Mouse (Mus musculus) fat pad, adult 2 months (tissue): ENCODE results near the gene Gm17535.
"Not testable (repeated sequence)": the region's sequence is repeated elsewhere in the genome, so short reads cannot be mapped to it uniquely, and the experiment has no call there.

Source experiments
- DNase-seq: peaks from one replicate; pipeline ENCODE4 v3.0.0-alpha.2; 2011; ENCODE audit warnings: low read depth, low spot score; ENCODE audit errors: extremely low read depth

Gm17535 gene

DNA sequence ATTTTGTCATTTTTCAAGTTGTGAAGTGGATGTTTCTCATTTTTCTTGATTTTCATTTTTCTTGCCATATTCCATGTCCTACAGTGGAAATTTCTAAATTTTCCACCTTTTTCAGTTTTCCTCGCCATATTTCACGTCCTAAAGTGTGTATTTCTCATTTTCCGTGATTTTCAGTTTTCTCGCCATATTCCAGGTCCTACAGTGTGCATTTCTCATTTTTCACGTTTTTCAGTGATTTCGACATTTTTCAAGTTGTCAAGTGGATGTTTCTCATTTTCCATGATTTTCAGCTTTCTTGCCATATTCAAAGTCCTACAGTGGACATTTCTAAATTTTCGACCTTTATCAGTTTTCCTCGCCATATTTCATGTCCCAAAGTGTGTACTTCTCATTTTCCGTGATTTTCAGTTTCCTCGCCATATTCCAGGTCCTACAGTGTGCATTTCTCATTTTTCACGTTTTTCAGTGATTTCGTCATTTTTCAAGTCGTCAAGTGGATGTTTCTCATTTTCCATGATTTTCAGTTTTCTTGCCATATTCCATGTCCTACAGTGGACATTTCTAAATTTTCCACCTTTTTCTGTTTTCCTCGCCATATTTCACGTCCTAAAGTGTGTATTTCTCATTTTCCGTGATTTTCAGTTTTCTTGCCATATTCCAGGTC lies 10.3 kb upstream of the Gm17535 start:
- DNase-seq: not testable (repeated sequence)

DNA sequence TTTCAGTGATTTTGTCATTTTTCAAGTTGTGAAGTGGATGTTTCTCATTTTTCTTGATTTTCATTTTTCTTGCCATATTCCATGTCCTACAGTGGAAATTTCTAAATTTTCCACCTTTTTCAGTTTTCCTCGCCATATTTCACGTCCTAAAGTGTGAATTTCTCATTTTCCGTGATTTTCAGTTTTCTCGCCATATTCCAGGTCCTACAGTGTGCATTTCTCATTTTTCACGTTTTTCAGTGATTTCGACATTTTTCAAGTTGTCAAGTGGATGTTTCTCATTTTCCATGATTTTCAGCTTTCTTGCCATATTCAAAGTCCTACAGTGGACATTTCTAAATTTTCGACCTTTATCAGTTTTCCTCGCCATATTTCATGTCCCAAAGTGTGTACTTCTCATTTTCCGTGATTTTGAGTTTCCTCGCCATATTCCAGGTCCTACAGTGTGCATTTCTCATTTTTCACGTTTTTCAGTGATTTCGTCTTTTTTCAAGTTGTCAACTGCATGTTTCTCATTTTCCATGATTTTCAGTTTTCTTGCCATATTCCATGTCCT lies 9.4 kb upstream of the Gm17535 start, which contains the start of gene Gm10717:
Gene Gm10717, plus strand, starts transcription at position 506 of the 556 bp plus-strand sequence.
- DNase-seq: not testable (repeated sequence)

DNA sequence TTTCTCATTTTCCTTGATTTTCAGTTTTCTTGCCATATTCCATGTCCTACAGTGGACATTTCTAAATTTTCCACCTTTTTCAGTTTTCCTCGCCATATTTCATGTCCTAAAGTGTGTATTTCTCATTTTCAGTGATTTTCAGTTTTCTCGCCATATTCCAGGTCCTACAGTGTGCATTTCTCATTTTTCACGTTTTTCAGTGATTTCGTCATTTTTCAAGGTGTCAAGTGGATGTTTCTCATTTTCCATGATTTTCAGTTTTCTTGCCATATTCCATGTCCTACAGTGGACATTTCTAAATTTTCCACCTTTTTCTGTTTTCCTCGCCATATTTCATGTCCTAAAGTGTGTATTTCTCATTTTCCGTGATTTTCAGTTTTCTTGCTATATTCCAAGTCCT lies 8.7 kb upstream of the Gm17535 start:
- DNase-seq: not testable (repeated sequence)

DNA sequence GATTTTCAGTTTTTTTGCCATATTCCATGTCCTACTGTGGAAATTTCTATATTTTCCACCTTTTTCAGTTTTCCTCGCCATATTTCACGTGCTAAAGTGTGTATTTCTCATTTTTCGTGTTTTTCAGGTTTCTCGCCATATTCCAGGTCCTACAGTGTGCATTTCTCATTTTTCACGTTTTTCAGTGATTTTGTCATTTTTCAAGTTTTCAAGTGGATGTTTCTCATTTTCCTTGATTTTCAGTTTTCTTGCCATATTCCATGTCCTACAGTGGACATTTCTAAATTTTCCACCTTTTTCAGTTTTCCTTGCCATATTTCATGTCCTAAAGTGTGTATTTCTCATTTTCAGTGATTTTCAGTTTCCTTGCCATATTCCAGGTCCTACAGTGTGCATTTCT lies 8.3 kb upstream of the Gm17535 start:
- not testable (repeated sequence) for DNase-seq

DNA sequence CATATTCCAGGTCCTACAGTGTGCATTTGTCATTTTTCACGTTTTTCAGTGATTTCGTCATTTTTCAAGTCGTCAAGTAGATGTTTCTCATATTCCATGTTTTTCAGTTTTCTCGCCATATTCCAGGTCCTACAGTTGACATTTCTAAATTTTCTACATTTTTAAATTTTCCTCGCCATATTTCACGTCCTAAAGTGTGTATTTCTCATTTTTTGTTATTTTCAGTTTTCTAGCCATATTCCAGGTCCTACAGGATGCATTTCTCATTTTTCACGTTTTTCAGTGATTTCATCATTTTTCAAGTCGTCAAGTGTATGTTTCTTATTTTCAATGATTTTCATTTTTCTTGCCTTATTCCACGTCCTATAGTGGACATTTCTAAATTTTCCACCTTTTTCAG lies 7.7 kb upstream of the Gm17535 start:
- DNase-seq: not testable (repeated sequence)

DNA sequence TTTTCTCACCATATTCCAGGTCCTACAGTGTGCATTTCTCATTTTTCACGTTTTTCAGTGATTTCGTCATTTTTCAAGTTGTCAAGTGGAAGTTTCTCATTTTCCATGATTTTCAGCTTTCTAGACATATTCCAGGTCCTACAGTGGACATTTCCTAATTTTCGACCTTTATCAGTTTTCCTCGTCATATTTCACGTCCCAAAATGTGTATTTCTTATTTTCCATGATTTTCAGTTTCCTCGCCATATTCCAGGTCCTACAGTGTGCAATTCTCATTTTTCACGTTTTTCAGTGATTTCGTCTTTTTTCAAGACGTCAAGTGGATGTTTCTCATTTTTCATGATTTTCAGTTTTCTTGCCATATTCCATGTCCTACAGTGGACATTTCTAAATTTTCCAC lies 7.2 kb upstream of the Gm17535 start:
- DNase-seq: peak; percentile 42

DNA sequence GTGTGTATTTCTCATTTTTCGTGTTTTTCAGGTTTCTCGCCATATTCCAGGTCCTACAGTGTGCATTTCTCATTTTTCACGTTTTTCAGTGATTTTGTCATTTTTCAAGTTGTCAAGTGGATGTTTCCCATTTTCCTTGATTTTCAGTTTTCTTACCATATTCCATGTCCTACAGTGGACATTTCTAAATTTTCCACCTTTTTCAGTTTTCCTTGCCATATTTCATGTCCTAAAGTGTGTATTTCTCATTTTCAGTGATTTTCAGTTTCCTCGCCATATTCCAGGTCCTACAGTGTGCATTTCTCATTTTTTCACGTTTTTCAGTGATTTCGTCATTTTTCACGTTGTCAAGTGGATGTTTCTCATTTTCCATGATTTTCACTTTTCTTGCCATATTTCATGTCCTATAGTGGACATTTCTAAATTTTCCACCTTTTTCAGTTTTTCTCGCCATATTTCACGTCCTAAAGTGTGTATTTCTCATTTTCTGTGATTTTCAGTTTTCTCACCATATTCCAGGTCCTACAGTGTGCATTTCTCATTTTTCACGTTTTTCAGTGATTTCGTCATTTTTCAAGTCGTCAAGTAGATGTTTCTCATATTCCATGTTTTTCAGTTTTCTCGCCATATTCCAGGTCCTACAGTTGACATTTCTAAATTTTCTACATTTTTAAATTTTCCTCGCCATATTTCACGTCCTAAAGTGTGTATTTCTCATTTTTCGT lies 5.0 kb upstream of the Gm17535 start:
- not testable (repeated sequence) for DNase-seq

DNA sequence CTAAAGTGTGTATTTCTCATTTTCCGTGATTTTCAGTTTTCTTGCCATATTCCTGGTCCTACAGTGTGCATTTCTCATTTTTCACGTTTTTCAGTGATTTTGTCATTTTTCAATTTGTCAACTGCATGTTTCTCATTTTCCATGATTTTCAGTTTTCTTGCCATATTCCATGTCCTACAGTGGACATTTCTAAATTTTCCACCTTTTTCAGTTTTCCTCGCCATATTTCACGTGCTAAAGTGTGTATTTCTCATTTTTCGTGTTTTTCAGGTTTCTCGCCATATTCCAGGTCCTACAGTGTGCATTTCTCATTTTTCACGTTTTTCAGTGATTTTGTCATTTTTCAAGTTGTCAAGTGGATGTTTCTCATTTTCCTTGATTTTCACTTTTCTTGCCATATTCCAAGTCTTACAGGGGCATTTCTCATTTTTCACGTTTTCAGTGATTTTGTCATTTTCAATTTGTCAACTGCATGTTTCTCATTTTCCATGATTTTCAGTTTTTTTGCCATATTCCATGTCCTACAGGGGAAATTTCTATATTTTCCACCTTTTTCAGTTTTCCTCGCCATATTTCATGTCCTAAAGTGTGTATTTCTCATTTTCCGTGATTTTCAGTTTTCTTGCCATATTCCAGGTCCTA lies 3.6 kb upstream of the Gm17535 start:
- peak; percentile 100 for DNase-seq

DNA sequence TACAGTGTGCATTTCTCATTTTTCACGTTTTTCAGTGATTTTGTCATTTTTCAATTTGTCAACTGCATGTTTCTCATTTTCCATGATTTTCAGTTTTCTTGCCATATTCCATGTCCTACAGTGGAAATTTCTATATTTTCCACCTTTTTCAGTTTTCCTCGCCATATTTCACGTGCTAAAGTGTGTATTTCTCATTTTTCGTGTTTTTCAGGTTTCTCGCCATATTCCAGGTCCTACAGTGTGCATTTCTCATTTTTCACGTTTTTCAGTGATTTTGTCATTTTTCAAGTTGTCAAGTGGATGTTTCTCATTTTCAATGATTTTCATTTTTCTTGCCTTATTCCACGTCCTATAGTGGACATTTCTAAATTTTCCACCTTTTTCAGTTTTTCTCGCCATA lies 2.2 kb downstream of the Gm17535 start, which contains the start of gene Gm10715:
Gene Gm10715, plus strand, starts transcription at position 301 of the 400 bp plus-strand sequence.
- DNase-seq: not testable (repeated sequence)

DNA sequence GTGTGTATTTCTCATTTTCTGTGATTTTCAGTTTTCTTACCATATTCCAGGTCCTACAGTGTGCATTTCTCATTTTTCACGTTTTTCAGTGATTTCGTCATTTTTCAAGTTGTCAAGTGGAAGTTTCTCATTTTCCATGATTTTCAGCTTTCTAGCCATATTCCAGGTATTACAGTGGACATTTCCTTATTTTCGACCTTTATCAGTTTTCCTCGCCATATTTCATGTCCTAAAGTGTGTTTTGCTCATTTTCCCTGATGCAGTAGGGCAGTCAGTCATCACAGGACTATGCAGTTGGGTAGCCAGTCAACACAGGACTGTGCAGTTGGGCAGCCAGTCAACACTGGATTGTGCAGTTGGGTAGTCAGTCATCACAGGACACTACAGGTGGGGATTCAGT lies 3.8 kb downstream of the Gm17535 start:
- DNase-seq: not testable (repeated sequence)
